Mouse (Mus musculus) heart, embryonic 14.5 days (tissue): ENCODE measurements at regions not wholly inside any gene's neighbourhood (a gene's known extent, or its start where the extent isn't known, plus 50 kb on each side); places are given as distances from the start of the nearest gene placed in this dataset.

Source experiments
- ATAC-seq: fragments of 200-750 bp; cut with Nextera tagmentation; 2 replicates; pipeline ENCODE4 v1.8.0; 2017; ENCODE audit warnings: low read depth, moderate TSS enrichment; ENCODE audit not compliant: insufficient number of reproducible peaks, insufficient read depth, low FRiP score
- H3K27ac ChIP-seq, 2 experiments: fragments of 200-500 bp in 1 of 2; fragments of 300-500 bp in 1 of 2; sonication (generic) in 1 of 2; replicated peaks in 1 of 2; 2 replicates each; pipeline ENCODE4 v1.5.1; 2012 to 2014; ENCODE audit warnings: low read depth in 2 of 2, low read length in 2 of 2, control low read depth in 1 of 2, mild to moderate bottlenecking in 1 of 2, mixed read lengths in 1 of 2; ENCODE audit not compliant: control insufficient read depth in 1 of 2, insufficient read depth in 1 of 2
- H3K27me3 ChIP-seq: fragments of 300-500 bp; sonication (generic); 2 replicates; pipeline ENCODE4 v1.6.1; 2014; ENCODE audit warnings: mild to moderate bottlenecking, low read length, control low read depth; ENCODE audit not compliant: control insufficient read depth, insufficient read depth
- H3K36me3 ChIP-seq: fragments of 300-500 bp; sonication (generic); 2 replicates; pipeline ENCODE4 v1.6.1; 2014; ENCODE audit warnings: mild to moderate bottlenecking, control low read depth, low read length, mixed read lengths; ENCODE audit not compliant: control insufficient read depth, insufficient read depth
- H3K4me1 ChIP-seq, 2 experiments: fragments of 200-500 bp in 1 of 2; fragments of 300-500 bp in 1 of 2; sonication (generic) in 1 of 2; 2 replicates each; pipeline ENCODE4 v1.6.1; 2012 to 2014; ENCODE audit warnings: low read length in 2 of 2, control low read depth in 1 of 2, mixed read lengths in 1 of 2; ENCODE audit not compliant: control insufficient read depth in 2 of 2, insufficient read depth in 2 of 2
- H3K4me2 ChIP-seq: fragments of 300-500 bp; sonication (generic); 2 replicates; pipeline ENCODE4 v1.6.1; 2014; ENCODE audit warnings: mild to moderate bottlenecking, low read length
- H3K4me3 ChIP-seq, 2 experiments: fragments of 200-500 bp in 1 of 2; fragments of 300-500 bp in 1 of 2; sonication (generic) in 1 of 2; 2 replicates each; pipeline ENCODE4 v1.5.1; 2012 to 2014; ENCODE audit warnings: low read length in 2 of 2, mild to moderate bottlenecking in 2 of 2, control low read depth in 1 of 2, low read depth in 1 of 2, moderate library complexity in 1 of 2; ENCODE audit not compliant: control insufficient read depth in 1 of 2, insufficient read depth in 1 of 2
- H3K9ac ChIP-seq: fragments of 300-500 bp; sonication (generic); 2 replicates; pipeline ENCODE4 v1.6.1; 2014; ENCODE audit warnings: mild to moderate bottlenecking, low read length
- H3K9me3 ChIP-seq: fragments of 300-500 bp; sonication (generic); 2 replicates; pipeline ENCODE4 v1.6.1; 2016; ENCODE audit warnings: low read length, control low read depth; ENCODE audit not compliant: control insufficient read depth
- WGBS: fragments of 180-500 bp; shearing (Covaris S2); extraction: QIAGEN DNeasy Blood & Tissue Kit; methylation state at CpG from one replicate; pipeline ENCODE4 v1.1.7; 2014; 5-methylcytosine and 5-hydroxymethylcytosine counted together

DNA sequence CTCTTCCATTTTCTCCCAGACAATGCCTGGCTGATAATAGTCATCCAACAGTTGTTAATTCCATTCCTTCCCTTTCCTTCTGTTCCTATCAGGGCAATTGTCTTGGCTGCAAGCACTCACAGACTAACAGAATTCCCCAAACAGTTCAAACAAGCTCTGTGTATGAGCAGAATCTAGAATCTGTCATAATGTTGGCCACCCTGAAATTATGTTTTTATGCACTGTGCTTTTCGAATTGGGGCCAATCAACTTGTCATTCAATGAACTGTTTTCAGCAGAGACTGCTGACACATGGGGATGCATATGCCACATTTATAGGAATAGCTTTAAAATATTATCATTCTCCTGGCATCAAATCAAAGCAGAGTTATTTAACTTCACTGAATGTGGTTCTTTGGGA is 235.8 kb upstream of the Tmtc4 start:
- H3K9ac ChIP-seq, result no peak overlapping the region
- WGBS, result 74% methylated on average over 1 of the region's 1 CpGs
- no peaks in the 10 kb centered on the region for H3K4me1 ChIP-seq
- no peaks in the 10 kb centered on the region for H3K27me3 ChIP-seq
- no peak overlapping the region for H3K4me3 ChIP-seq
- no peaks in the 10 kb centered on the region for H3K36me3 ChIP-seq
- ATAC-seq, result no peak
- no peaks in the 10 kb centered on the region for H3K9me3 ChIP-seq
- no peak overlapping the region for H3K4me2 ChIP-seq
- no peak overlapping the region for H3K27ac ChIP-seq

GRCm38 (mm10) chr14:123210241-123210640 is 226.4 kb upstream of the Tmtc4 start:
- 75% methylated on average over 3 of the region's 3 CpGs for WGBS
- no peak overlapping the region for H3K4me3 ChIP-seq
- no peaks in the 10 kb centered on the region for H3K9me3 ChIP-seq
- H3K27me3 ChIP-seq, result no peaks in the 10 kb centered on the region
- no peaks in the 10 kb centered on the region for H3K36me3 ChIP-seq
- no peak overlapping the region for H3K27ac ChIP-seq
- no peaks in the 10 kb centered on the region for H3K4me1 ChIP-seq
- no peak overlapping the region for H3K9ac ChIP-seq
- no peak for ATAC-seq
- no peak overlapping the region for H3K4me2 ChIP-seq

DNA sequence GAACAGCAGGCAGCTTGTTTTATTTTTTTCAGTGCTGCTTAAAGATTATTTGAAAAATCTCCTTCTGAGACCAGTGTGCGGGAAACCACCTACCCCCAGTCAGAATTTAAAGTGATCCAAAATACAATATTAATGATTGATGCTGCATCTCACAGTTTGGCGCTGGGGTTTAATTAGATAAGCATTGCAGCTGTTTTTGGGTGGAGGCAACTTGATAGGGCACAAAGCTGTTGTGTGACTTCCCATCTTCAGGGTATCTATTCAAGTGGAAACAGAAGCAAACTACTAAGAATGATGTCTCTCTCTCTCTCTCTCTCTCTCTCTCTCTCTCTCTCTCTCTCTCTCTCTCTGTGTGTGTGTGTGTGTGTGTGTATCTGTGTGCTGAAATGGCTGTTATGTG is 219.0 kb upstream of the Tmtc4 start:
- Histone ChIP-seq H3K4me1 (peaks cover 4 to 5% of the 10 kb centered on the region in 2 experiments; a peak in 2 of 4 replicates), H3K4me3 (no peak overlapping the region), H3K4me2 (no peak overlapping the region), H3K36me3 (no peaks in the 10 kb centered on the region), H3K27ac (no peak overlapping the region), H3K9me3 (no peaks in the 10 kb centered on the region), H3K9ac (no peak overlapping the region), H3K27me3 (no peaks in the 10 kb centered on the region)
- 62% methylated on average over 2 of the region's 2 CpGs for WGBS
- no peak for ATAC-seq

GRCm38 (mm10) chr14:123202313-123202712 is 218.5 kb upstream of the Tmtc4 start:
- WGBS, result 68% methylated on average over 4 of the region's 4 CpGs
- Histone ChIP-seq H3K27me3 (no peaks in the 10 kb centered on the region), H3K4me1 (peaks cover 4 to 5% of the 10 kb centered on the region in 2 experiments; a peak in 2 of 4 replicates), H3K27ac (no peak overlapping the region; a peak in 1 of 4 replicates), H3K9ac (no peak overlapping the region), H3K9me3 (no peaks in the 10 kb centered on the region), H3K4me3 (no peak overlapping the region), H3K4me2 (peak overlapping the region; percentile 50), H3K36me3 (no peaks in the 10 kb centered on the region)
- no peak for ATAC-seq

GRCm38 (mm10) chr14:123201426-123202274 is 217.8 kb upstream of the Tmtc4 start:
- peaks cover 4 to 5% of the 10 kb centered on the region in 2 experiments; a peak in 2 of 4 replicates for H3K4me1 ChIP-seq
- H3K4me3 ChIP-seq, result no peak overlapping the region
- H3K4me2 ChIP-seq, result peak overlapping the region; percentile 50
- H3K27me3 ChIP-seq, result no peaks in the 10 kb centered on the region
- H3K27ac ChIP-seq, result no peak overlapping the region; a peak in 1 of 4 replicates
- no peak for ATAC-seq
- H3K9me3 ChIP-seq, result no peaks in the 10 kb centered on the region
- WGBS, result 55% methylated on average over 14 of the region's 14 CpGs
- no peak overlapping the region for H3K9ac ChIP-seq
- no peaks in the 10 kb centered on the region for H3K36me3 ChIP-seq

GRCm38 (mm10) chr14:123199111-123199510 is 215.3 kb upstream of the Tmtc4 start:
- 77% methylated on average over 3 of the region's 3 CpGs for WGBS
- no peaks in the 10 kb centered on the region for H3K36me3 ChIP-seq
- H3K9me3 ChIP-seq, result no peaks in the 10 kb centered on the region
- H3K9ac ChIP-seq, result no peak overlapping the region
- H3K4me3 ChIP-seq, result no peak overlapping the region
- no peak overlapping the region for H3K4me2 ChIP-seq
- peaks cover 4 to 5% of the 10 kb centered on the region in 2 experiments; a peak in 2 of 4 replicates for H3K4me1 ChIP-seq
- ATAC-seq, result no peak
- H3K27ac ChIP-seq, result no peak overlapping the region
- no peaks in the 10 kb centered on the region for H3K27me3 ChIP-seq

- H3K4me1 ChIP-seq, result no peaks in the 10 kb centered on the region
- no peak for ATAC-seq
- H3K36me3 ChIP-seq, result no peaks in the 10 kb centered on the region
- H3K4me3 ChIP-seq, result no peak overlapping the region
- no peaks in the 10 kb centered on the region for H3K27me3 ChIP-seq
- no peaks in the 10 kb centered on the region for H3K9me3 ChIP-seq
- H3K4me2 ChIP-seq, result no peak overlapping the region
- no peak overlapping the region for H3K27ac ChIP-seq
- no peak overlapping the region for H3K9ac ChIP-seq
- 80% methylated on average over 2 of the region's 2 CpGs for WGBS
These were observed 208.7 kb upstream of the Tmtc4 start for GRCm38 (mm10) chr14:123192574-123192973.

DNA sequence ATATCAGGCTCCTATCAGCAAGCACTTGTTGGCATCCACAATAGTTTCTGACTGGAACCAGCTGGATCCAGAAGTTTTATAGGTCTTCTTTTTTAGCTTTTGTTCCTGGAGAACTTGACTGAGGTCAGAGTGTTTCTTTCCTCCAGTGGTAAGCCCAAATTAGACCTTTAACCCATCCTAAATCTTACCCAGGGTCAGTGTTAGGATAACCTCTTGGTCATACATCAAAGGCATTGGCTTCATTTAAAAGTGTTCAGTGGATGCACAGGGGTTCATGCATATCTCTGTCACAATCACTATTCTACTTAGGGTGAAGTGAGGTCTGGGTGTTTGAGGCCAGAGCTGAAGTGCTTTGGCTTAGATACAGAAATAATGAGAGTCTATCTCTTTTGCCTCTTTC is 206.9 kb upstream of the Tmtc4 start:
- no peak overlapping the region for H3K4me3 ChIP-seq
- H3K9me3 ChIP-seq, result no peaks in the 10 kb centered on the region
- no peak for ATAC-seq
- no peak overlapping the region for H3K9ac ChIP-seq
- no peaks in the 10 kb centered on the region for H3K27me3 ChIP-seq
- H3K36me3 ChIP-seq, result no peaks in the 10 kb centered on the region
- H3K4me1 ChIP-seq, result no peaks in the 10 kb centered on the region
- no peak overlapping the region for H3K4me2 ChIP-seq
- H3K27ac ChIP-seq, result no peak overlapping the region
